Mouse (Mus musculus): ENCODE results near the gene Washc1.
"Not testable (repeated sequence)": the region's sequence is repeated elsewhere in the genome, so short reads cannot be mapped to it uniquely, and the experiment has no call there.

The Washc1 gene

DNA sequence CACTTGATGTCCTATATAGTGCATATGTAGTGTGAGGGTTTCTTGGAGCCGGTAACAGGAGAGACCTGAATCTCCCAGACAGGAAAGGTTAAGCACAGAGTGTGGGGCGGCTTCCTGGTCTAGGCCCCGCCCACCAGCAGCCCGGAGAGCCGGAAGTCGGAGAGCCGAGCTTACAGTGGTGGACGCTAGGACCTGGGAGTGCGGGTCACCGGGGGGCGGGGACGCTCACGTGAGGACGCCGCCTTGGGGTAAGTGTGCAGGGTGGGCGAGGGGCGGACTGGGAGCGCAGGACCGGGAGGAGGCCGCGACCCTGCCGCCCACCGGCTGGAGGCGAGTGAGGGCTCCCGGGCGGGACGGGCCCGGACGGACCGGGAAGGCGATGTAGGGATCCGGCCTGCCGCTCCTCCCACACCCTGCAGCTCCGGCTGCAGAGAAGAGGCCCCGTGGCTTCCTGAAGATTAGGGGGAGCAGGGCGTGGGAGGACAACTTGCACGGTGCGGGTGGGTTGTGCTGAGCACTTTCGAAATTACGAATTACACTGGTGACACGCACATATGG, at the start of gene Washc1:
Gene Washc1 (plus strand): TSS at position 144 of the 558 bp plus-strand sequence.
- in situ Hi-C loops (cut with MboI; ENCODE audit: low pct_unique_long_range_greater_than_20kb in 1 of 2, low sequenced_read_pairs in 2 of 2, unreplicated experiment in 1 of 2), result no loop called here

- in situ Hi-C loops (cut with MboI; ENCODE audit: low pct_unique_long_range_greater_than_20kb in 1 of 2, low sequenced_read_pairs in 2 of 2, unreplicated experiment in 1 of 2), result no loop called here
Observed at GRCm38 (mm10) chr17:66065115-66065514, 46.2 kb upstream of the Washc1 start.

DNA sequence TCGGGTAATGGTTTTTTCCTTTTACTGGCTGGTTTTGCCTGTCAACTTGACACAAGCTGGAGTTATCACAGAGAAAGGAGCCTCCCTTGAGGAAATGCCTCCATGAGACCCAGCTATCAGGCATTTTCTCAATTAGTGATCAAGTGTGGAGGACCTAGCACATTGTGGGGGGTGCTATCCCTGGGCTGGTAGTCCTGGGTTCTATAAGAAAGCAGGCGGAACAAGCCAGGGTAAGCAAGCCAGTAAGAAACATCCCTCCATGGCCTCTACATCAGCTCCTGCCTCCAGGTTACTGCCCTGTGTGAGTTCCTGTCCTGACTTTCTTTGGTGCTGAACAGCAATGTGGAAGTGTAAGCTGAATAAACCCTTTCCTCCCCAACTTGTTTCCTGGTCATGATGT, 42.3 kb upstream of the Washc1 start:
- in situ Hi-C loops (cut with MboI; ENCODE audit: low pct_unique_long_range_greater_than_20kb in 1 of 2, low sequenced_read_pairs in 2 of 2, unreplicated experiment in 1 of 2), result not testable (repeated sequence)

DNA sequence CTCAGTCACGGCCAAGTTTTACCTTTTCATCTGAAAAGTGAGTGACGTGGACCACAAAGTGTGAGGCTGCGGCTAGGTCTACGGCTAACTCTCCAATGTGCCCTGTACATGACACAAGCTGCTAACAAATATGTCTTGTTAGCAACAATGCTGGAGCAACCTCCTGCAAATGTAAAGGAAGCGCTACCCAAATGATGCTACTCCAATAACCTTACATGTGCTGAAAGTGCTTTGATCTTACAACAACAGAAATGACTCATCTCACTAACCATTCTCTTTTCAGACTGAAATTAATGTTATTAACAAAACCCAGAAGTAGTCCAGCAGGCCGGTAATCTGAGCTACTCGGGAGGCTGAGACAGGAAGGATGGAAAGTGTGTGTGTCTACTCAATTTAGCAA, 37.4 kb upstream of the Washc1 start:
- in situ Hi-C loops (cut with MboI; ENCODE audit: low pct_unique_long_range_greater_than_20kb in 1 of 2, low sequenced_read_pairs in 2 of 2, unreplicated experiment in 1 of 2), result no loop called here

DNA sequence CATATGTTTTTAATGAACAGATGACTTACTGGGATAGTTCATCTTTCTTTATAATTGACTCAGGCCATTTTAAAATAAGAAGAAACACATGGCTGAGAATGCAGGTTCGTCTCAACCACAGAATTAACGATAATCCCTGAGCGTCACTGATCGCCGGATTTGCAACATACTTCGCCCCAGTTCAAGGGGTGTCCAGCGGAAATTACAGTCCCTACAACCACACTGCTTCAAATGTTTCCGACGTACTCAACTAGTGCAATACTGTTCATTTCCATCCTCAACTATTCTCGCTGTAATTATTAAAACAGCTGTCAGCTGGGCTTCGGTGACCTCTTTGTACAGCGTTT, 35.5 kb upstream of the Washc1 start:
- in situ Hi-C loops (cut with MboI; ENCODE audit: low pct_unique_long_range_greater_than_20kb in 1 of 2, low sequenced_read_pairs in 2 of 2, unreplicated experiment in 1 of 2), result no loop called here

GRCm38 (mm10) chr17:66076174-66076927, 35.0 kb upstream of the Washc1 start:
- in situ Hi-C loops (cut with MboI; ENCODE audit: low pct_unique_long_range_greater_than_20kb in 1 of 2, low sequenced_read_pairs in 2 of 2, unreplicated experiment in 1 of 2), result no loop called here

- in situ Hi-C loops (cut with MboI; ENCODE audit: low pct_unique_long_range_greater_than_20kb in 1 of 2, low sequenced_read_pairs in 2 of 2, unreplicated experiment in 1 of 2), result no loop called here
Observed at GRCm38 (mm10) chr17:66076934-66077333, 34.4 kb upstream of the Washc1 start, which contains the start of gene Ankrd12. Ankrd12 (minus strand) TSS chr17:66077089.

DNA sequence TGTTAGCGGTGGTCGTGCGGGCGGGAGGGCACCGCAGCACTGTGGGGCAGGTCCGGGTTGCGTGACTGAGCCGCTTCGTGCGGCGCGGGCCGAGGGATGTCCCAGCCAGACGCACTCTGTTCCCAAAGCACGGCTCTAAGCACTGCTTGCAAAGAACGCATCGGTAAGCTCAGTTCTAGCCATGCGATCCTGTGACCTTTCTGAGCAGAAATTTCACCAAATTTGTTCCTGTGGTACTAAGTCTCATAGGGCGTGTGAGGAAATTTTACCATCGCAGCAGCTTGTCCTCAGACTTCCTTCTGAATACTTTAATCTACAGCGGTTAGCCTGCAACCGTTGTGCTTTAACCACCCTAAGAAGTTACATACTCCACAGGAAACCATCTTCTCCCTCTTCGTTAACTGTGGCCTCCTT, 33.9 kb upstream of the Washc1 start:
- in situ Hi-C loops (cut with MboI; ENCODE audit: low pct_unique_long_range_greater_than_20kb in 1 of 2, low sequenced_read_pairs in 2 of 2, unreplicated experiment in 1 of 2), result no loop called here

DNA sequence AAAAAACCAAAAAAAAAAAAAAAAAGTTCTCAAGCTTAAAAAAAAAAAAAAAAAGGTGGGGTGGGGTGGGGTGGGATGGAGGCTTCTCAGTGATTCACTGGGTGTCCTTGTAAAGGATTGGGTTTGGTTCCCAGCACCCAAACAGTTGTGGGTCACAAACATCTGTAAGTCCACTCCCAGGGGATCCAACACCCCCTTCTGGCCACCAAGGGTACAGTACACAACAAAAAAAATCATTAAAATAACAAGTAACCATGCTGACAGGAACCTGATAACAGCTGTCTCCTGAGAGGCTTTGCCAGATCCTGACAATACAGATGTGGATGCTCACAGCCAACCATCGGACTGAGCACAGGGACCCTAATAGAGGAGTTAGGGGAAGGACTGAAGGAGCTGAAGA, 26.9 kb upstream of the Washc1 start:
- in situ Hi-C loops (cut with MboI; ENCODE audit: low pct_unique_long_range_greater_than_20kb in 1 of 2, low sequenced_read_pairs in 2 of 2, unreplicated experiment in 1 of 2), result no loop called here

DNA sequence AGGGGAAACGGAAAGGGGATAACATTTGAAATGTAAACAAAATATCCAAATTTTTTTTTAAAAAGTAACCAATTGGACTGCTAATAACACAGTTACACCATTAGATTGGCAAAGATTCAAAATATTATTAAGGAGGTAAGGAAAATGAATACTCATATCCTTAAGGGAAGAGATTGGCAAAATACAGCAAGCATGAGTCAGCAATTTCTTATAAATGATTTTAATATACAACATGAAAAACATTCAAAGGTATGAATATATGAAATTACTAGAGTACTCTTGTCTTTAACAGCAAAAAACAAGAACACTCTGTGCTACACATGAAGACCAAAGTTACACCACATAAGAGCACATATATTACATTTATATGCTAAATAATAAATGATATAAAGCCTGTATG, 26.3 kb upstream of the Washc1 start:
- in situ Hi-C loops (cut with MboI; ENCODE audit: low pct_unique_long_range_greater_than_20kb in 1 of 2, low sequenced_read_pairs in 2 of 2, unreplicated experiment in 1 of 2), result no loop called here

DNA sequence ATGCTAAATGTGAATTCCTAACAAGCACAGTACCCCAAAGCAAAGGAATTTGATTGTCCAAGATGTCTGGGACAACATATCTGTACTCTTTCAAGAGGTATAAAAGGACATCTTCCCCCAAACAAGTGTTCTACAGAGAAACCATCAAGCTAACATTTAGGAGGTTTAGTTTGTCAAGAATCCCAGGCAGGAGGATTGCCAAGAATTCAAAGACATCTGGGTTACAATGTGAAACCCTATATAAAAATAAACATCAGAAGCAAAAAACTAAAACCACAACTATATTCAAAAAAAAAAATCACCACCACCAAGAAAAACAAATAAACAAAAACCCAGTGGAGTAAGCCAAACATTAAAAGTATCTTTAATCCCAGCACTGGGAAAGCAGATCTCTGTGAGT, 21.1 kb upstream of the Washc1 start:
- in situ Hi-C loops (cut with MboI; ENCODE audit: low pct_unique_long_range_greater_than_20kb in 1 of 2, low sequenced_read_pairs in 2 of 2, unreplicated experiment in 1 of 2), result no loop called here

- in situ Hi-C loops (cut with MboI; ENCODE audit: low pct_unique_long_range_greater_than_20kb in 1 of 2, low sequenced_read_pairs in 2 of 2, unreplicated experiment in 1 of 2), result no loop called here
Observed at GRCm38 (mm10) chr17:66091392-66091791, 20.0 kb upstream of the Washc1 start.

DNA sequence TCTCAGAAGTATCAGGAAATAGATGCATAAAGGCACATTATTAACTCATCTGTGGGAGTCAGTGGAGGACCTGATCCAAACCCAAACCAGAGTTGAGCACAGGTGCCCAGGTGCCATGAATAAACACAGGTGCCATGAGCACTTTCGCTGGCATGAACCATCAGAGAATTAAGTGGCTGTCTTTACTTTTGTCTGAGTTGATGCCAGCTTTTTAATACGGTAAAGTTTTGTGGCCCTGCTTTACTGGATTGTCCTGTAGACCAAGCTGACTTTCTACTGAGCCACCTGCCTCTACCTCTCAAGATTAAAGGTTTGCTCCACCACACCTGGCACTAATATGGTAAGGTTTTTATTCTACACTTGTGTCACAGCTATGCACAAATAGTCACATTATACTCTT, 19.3 kb upstream of the Washc1 start:
- in situ Hi-C loops (cut with MboI; ENCODE audit: low pct_unique_long_range_greater_than_20kb in 1 of 2, low sequenced_read_pairs in 2 of 2, unreplicated experiment in 1 of 2), result no loop called here

GRCm38 (mm10) chr17:66092664-66093063, 18.7 kb upstream of the Washc1 start:
- in situ Hi-C loops (cut with MboI; ENCODE audit: low pct_unique_long_range_greater_than_20kb in 1 of 2, low sequenced_read_pairs in 2 of 2, unreplicated experiment in 1 of 2), result no loop called here

- in situ Hi-C loops (cut with MboI; ENCODE audit: low pct_unique_long_range_greater_than_20kb in 1 of 2, low sequenced_read_pairs in 2 of 2, unreplicated experiment in 1 of 2), result no loop called here
Observed at GRCm38 (mm10) chr17:66100566-66101379, 10.6 kb upstream of the Washc1 start.

DNA sequence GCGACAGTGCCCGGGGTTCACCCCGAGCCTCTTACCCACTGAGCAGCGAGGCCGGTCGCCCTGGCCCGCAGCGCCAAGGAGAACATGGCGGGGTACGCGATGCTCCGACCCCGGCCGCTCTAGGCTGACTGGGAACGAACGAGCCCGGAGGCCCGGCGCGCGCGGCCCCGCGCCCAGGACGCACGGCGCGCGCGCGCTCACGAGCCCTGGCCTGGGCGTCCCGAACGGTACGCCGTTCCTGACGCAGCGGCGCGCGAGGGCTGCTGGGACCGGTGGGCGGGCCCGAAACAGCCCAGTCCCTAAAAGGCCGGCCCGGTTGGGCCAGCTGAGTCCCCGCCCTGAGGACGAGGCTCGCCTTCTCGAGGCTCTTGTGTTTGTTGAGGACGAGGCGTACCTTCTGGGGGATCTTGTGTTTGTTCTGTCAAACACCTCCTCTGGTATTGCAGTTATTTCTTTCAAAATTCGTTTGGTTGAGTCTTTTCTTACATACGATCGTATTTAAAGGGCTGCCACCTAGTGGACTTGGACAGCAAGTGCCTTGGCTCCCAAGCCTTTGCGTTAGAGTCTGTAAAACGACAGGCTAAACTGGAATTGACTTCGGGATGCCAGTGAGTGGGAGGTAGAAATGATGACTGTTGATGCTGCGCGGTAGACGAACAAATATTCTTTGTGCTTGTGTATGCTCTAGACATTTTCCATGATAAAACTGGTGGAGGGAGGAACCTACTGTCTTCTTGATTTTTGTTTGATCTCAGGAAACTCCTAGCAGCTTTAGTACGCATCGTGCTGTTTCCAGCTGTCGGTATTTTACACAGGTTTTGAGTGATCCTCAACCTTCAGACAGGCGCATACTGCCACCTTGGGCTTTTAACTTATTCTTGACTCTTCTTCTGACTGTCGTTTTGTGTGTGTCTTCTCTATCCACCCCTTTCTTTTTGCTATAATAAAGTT, 9.7 kb upstream of the Washc1 start, which contains the start of gene Ndufv2:
Gene Ndufv2 (minus strand): TSS at position 180 of the 951 bp plus-strand sequence.
- in situ Hi-C loops (cut with MboI; ENCODE audit: low pct_unique_long_range_greater_than_20kb in 1 of 2, low sequenced_read_pairs in 2 of 2, unreplicated experiment in 1 of 2), result no loop called here

DNA sequence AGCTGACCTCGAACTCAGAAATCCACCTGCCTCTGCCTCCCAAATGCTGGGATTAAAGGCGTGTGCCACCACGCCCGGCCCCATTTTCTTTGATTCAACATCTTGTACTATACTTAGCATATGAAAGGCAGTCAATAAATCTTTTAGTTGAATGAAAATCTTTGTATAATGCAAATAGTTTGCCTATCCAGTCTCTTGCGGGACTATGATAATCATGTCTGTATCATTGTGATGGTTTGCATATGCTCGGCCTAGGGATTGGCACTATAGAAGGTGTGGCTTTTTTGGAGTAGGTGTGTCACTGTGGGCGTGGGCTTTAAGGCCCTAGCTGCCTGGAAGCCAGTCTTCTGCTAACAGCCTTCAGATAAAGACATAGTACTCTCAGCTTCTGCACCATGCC, 7.3 kb upstream of the Washc1 start:
- in situ Hi-C loops (cut with MboI; ENCODE audit: low pct_unique_long_range_greater_than_20kb in 1 of 2, low sequenced_read_pairs in 2 of 2, unreplicated experiment in 1 of 2), result no loop called here

- in situ Hi-C loops (cut with MboI; ENCODE audit: low pct_unique_long_range_greater_than_20kb in 1 of 2, low sequenced_read_pairs in 2 of 2, unreplicated experiment in 1 of 2), result no loop called here
Observed at GRCm38 (mm10) chr17:66106601-66107267, 4.6 kb upstream of the Washc1 start.
